Mouse (Mus musculus): ENCODE data around the gene Gpbar1.

DNA sequence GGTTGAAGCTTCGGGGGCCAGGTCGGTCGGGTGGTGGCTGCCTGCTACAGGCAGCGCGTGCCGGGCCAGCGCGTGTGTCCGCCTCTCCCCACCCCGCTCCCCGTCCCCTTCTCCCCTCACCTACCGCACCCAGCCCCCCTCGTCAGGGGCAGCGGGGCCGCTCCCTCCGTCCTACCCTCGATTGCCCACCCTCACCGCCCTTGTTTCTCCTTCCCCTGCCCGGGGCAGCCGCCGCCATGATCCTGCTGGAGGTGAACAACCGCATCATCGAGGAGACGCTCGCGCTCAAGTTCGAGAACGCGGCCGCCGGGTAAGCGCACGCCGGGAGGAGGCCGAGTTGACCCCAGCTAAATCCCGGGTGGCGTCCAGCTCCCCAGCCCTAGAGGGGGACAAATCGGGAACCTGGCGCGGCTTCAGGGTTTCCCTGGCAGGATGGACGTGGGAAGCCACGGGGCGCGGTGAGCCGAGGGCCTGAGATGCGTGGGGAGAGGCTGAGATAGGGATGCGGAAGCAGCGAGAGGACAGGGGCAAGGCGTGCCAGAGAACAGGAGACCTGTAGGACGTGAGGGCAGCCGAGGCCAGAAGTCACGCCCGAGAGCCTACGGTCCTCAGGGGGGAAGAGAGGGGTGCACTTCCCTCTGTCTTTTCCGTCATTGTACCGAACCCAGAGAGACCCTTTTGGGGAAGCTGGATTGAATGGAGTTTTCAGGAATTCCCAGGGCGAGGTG lies 41.6 kb upstream of the Gpbar1 start:
- TF ChIP-seq CTCF (IDR thresholded peaks at IDR 0.05; ENCODE audit: control insufficient read depth, insufficient read depth, insufficient replicate concordance, low read depth, low read length), result no peak
- TF ChIP-seq POLR2A (IDR thresholded peaks at IDR 0.05; ENCODE audit: control insufficient read depth, low read depth, low read length), result no peak

All from testis, adult 2 months (tissue).